Mouse (Mus musculus) heart, embryonic 15.5 days (tissue): ENCODE data around the gene Smyd5. TPM values are rescaled to one million over a fixed set of nuclear protein-coding genes. Genes with fewer than 3 reads are reported as not detected.

ENCODE experiments used
- ATAC-seq: fragments of 200-750 bp; cut with Nextera tagmentation; replicated peaks from 2 replicates; pipeline ENCODE4 v1.8.0; 2017; ENCODE audit warnings: low read depth, moderate TSS enrichment; ENCODE audit not compliant: insufficient number of reproducible peaks, insufficient read depth, low FRiP score
- H3K27ac ChIP-seq: fragments of 300-500 bp; sonication (generic); 2 replicates; pipeline ENCODE4 v1.5.1; 2015; ENCODE audit warnings: mild to moderate bottlenecking, inconsistent platforms
- H3K27me3 ChIP-seq: fragments of 300-500 bp; sonication (generic); 2 replicates; pipeline ENCODE4 v1.6.1; 2015; ENCODE audit warnings: inconsistent platforms
- H3K36me3 ChIP-seq: fragments of 300-500 bp; sonication (generic); 2 replicates; pipeline ENCODE4 v1.6.1; 2015; ENCODE audit warnings: mild to moderate bottlenecking, inconsistent platforms
- H3K4me1 ChIP-seq: fragments of 300-500 bp; sonication (generic); replicated peaks from 2 replicates; pipeline ENCODE4 v1.6.1; 2015; ENCODE audit warnings: inconsistent platforms
- H3K4me2 ChIP-seq: fragments of 300-500 bp; sonication (generic); 2 replicates; pipeline ENCODE4 v1.6.1; 2015; ENCODE audit warnings: inconsistent platforms, mild to moderate bottlenecking, moderate library complexity
- H3K4me3 ChIP-seq: fragments of 300-500 bp; sonication (generic); 2 replicates; pipeline ENCODE4 v1.5.1; 2015; ENCODE audit warnings: mild to moderate bottlenecking, inconsistent platforms
- H3K9ac ChIP-seq: fragments of 300-500 bp; sonication (generic); 2 replicates; pipeline ENCODE4 v1.6.1; 2015; ENCODE audit warnings: mild to moderate bottlenecking, inconsistent platforms
- H3K9me3 ChIP-seq: fragments of 300-500 bp; sonication (generic); replicated peaks from 2 replicates; pipeline ENCODE4 v1.6.1; 2016; ENCODE audit warnings: inconsistent platforms
- WGBS: fragments of 180-500 bp; shearing (Covaris S2); methylation state at CpG from one replicate; pipeline ENCODE4 v1.1.7; 2015; ENCODE audit warnings: mixed read lengths; 5-methylcytosine and 5-hydroxymethylcytosine counted together
- polyA plus RNA-seq: library from polyadenylated mRNA; unstranded; fragments of >200 nt; fragmentation: Nextera tagmentation; extraction: Ambion mirVana; gene quantifications from 2 replicates; pipeline ENCODE4 v1.2.1, GENCODE M21; 2015

Gene Smyd5
- polyA plus RNA-seq, 1 experiment from 2014 or later: 29.6 TPM

- Histone ChIP-seq H3K9ac (no peak overlapping the region), H3K36me3 (no peaks in the 10 kb centered on the region), H3K9me3 (no peaks in the 10 kb centered on the region; the same call in 1 of the 2 replicates), H3K4me1 (no peaks in the 10 kb centered on the region), H3K4me2 (no peak overlapping the region), H3K4me3 (no peak overlapping the region), H3K27me3 (peaks cover 68% of the 10 kb centered on the region), H3K27ac (no peak overlapping the region)
- WGBS: 38% methylated on average over 10 of the region's 10 CpGs
- ATAC-seq: no peak
Measured at GRCm38 (mm10) chr6:85477366-85477917, 45.7 kb downstream of the Smyd5 start.

DNA sequence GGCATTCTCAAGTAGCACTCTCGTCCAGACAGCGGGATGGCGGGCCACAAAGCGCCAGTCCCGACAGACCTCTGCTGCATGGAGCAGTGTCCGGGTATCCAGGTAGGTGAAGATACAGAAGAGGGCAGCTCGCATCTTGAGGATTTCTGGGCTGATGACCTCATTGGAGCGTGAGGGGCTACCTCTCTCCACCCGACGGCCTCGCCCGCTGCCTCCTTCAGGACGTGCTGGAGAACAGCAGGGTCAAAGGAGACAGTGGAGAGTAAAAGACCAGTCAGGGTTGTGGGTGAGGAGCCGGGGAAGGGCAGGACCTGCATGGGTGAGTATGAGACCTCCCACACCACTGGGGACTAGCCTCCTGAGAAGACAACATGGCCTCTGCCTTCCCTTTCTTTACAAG, 46.6 kb downstream of the Smyd5 start:
- Histone ChIP-seq H3K27ac (no peak overlapping the region), H3K36me3 (no peaks in the 10 kb centered on the region), H3K4me2 (no peak overlapping the region), H3K9ac (no peak overlapping the region), H3K9me3 (no peaks in the 10 kb centered on the region; the same call in 1 of the 2 replicates), H3K4me1 (no peaks in the 10 kb centered on the region), H3K4me3 (no peak overlapping the region), H3K27me3 (peaks cover 72% of the 10 kb centered on the region)
- 26% methylated on average over 14 of the region's 14 CpGs for WGBS
- no peak for ATAC-seq

DNA sequence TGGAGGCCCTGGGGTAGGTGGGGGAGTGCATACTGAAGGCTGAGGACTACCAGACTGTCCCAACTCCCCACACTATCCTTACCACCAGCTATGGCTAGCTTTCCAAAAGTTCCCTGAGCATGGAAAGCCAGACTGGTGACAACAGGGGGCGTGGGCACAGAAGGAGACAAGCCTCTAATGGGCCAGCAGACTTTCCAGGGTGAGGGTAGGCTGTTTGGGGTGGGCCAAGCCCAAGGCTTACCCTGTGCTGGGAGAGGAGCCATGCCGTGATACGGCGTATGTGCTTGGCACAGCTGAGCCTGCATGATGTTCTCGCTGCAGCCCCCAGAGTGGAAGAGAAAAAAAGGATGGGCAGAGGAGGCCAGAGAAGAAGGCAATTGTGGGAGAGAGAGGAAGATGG, 48.2 kb downstream of the Smyd5 start:
- Histone ChIP-seq H3K4me2 (no peak overlapping the region), H3K9ac (no peak overlapping the region), H3K9me3 (no peaks in the 10 kb centered on the region; the same call in 1 of the 2 replicates), H3K27ac (no peak overlapping the region), H3K36me3 (no peaks in the 10 kb centered on the region), H3K27me3 (peaks cover 82% of the 10 kb centered on the region), H3K4me1 (peaks cover 8% of the 10 kb centered on the region), H3K4me3 (no peak overlapping the region)
- WGBS: 83% methylated on average over 5 of the region's 5 CpGs
- ATAC-seq: no peak

DNA sequence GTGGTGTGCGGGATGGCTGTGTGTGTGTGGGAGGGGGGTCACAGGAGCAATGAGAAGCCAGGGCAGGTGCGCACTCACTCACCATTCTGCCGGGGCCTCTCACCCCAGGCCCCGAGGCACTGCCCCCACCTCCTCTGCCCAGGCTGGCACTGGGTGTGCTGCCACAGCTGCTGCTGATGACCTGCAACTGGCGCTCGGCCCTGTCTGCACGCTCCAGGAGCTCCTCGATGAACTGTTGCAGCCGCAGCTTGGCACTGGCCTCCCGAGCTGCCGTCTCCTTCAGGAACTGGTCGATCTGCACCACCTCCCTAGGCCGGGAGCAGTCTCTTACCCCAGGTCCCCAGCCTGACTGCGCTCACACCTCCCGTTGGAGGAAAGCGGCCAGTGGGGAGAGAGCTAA, 48.9 kb downstream of the Smyd5 start:
- H3K4me2 ChIP-seq: no peak overlapping the region
- peaks cover 83% of the 10 kb centered on the region for H3K27me3 ChIP-seq
- no peaks in the 10 kb centered on the region; the same call in 1 of the 2 replicates for H3K9me3 ChIP-seq
- no peaks in the 10 kb centered on the region for H3K36me3 ChIP-seq
- H3K9ac ChIP-seq: no peak overlapping the region
- 60% methylated on average over 16 of the region's 16 CpGs for WGBS
- no peak overlapping the region for H3K4me3 ChIP-seq
- no peak for ATAC-seq
- no peak overlapping the region for H3K27ac ChIP-seq
- peaks cover 8% of the 10 kb centered on the region for H3K4me1 ChIP-seq

- Histone ChIP-seq H3K36me3 (no peaks in the 10 kb centered on the region), H3K27me3 (peaks cover 80% of the 10 kb centered on the region), H3K9me3 (no peaks in the 10 kb centered on the region; the same call in 1 of the 2 replicates), H3K4me1 (peaks cover 8% of the 10 kb centered on the region), H3K4me2 (peak overlapping the region; percentile 48), H3K27ac (no peak overlapping the region), H3K9ac (no peak overlapping the region), H3K4me3 (peak overlapping the region; percentile 32)
- 4% methylated on average over 92 of the region's 92 CpGs for WGBS
- no peak for ATAC-seq
Measured at GRCm38 (mm10) chr6:85483843-85484721, 52.3 kb downstream of the Smyd5 start.

- no peak overlapping the region for H3K9ac ChIP-seq
- H3K4me2 ChIP-seq: no peak overlapping the region
- H3K36me3 ChIP-seq: no peaks in the 10 kb centered on the region
- no peaks in the 10 kb centered on the region; the same call in 1 of the 2 replicates for H3K9me3 ChIP-seq
- peaks cover 8% of the 10 kb centered on the region for H3K4me1 ChIP-seq
- ATAC-seq: no peak
- peaks cover 70% of the 10 kb centered on the region for H3K27me3 ChIP-seq
- no peak overlapping the region for H3K27ac ChIP-seq
- WGBS: 59% methylated on average over 2 of the region's 2 CpGs
- H3K4me3 ChIP-seq: no peak overlapping the region
Measured at GRCm38 (mm10) chr6:85485738-85486137, 53.9 kb downstream of the Smyd5 start.

GRCm38 (mm10) chr6:85488510-85488909, 56.7 kb downstream of the Smyd5 start:
- H3K4me2 ChIP-seq: no peak overlapping the region
- no peak overlapping the region for H3K9ac ChIP-seq
- no peak overlapping the region for H3K4me3 ChIP-seq
- no peak overlapping the region for H3K27ac ChIP-seq
- H3K27me3 ChIP-seq: peaks cover 44% of the 10 kb centered on the region
- no peaks in the 10 kb centered on the region for H3K36me3 ChIP-seq
- WGBS: 72% methylated on average over 4 of the region's 4 CpGs
- peaks cover 8% of the 10 kb centered on the region for H3K4me1 ChIP-seq
- H3K9me3 ChIP-seq: no peaks in the 10 kb centered on the region
- no peak for ATAC-seq

- WGBS: 69% methylated on average over 3 of the region's 3 CpGs
- no peak for ATAC-seq
- peaks cover 32% of the 10 kb centered on the region for H3K27me3 ChIP-seq
- no peak overlapping the region for H3K4me3 ChIP-seq
- no peaks in the 10 kb centered on the region for H3K9me3 ChIP-seq
- no peaks in the 10 kb centered on the region for H3K36me3 ChIP-seq
- no peak overlapping the region for H3K4me2 ChIP-seq
- H3K27ac ChIP-seq: no peak overlapping the region
- H3K4me1 ChIP-seq: no peaks in the 10 kb centered on the region
- H3K9ac ChIP-seq: no peak overlapping the region
Measured at GRCm38 (mm10) chr6:85489717-85490116, 57.9 kb downstream of the Smyd5 start.

DNA sequence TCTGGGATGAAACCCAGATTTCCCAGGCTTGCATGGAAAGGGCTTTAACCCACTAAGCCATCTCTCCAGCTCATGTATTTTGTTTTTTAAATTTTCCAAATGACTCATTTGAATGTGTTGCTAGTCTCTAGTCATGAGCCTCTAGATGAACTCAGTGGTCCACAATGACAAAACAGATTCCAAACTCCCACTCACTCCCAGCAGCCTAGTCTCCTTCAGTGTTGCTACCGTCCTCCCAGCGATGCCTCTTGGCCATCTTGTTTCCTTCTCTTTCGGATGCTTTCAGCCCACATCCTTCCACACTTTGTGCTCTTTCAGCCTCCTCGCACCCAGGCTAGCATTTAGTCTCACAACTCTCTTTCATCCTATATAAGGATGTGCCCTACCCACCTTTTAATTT, 58.5 kb downstream of the Smyd5 start:
- H3K9ac ChIP-seq: no peak overlapping the region
- no peaks in the 10 kb centered on the region for H3K36me3 ChIP-seq
- no peak overlapping the region for H3K4me3 ChIP-seq
- no peak for ATAC-seq
- H3K27me3 ChIP-seq: peaks cover 27% of the 10 kb centered on the region
- WGBS: 85% methylated on average over 4 of the region's 4 CpGs
- no peaks in the 10 kb centered on the region for H3K9me3 ChIP-seq
- H3K4me1 ChIP-seq: no peaks in the 10 kb centered on the region
- H3K27ac ChIP-seq: no peak overlapping the region
- H3K4me2 ChIP-seq: no peak overlapping the region

DNA sequence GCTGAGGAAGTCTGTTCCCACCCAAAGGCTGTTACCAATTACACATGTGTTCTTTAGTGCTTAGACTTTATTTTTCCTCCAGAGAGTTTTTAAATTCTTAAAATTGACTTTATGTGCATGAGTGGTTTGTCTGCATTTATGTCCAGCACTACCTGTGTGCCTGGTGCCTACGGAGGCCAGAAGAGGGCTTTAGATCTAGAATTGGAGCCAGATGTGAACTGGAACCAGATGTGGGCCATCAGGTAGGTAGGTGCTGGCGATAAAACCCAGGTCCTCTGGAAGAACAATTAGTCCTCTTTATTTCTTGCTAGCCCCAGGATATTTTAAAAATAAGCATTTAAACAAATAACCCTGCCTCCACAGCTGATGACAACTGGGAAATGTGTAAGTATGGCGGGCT, 59.8 kb downstream of the Smyd5 start:
- Histone ChIP-seq H3K4me3 (no peak overlapping the region), H3K4me1 (no peaks in the 10 kb centered on the region), H3K27ac (no peak overlapping the region), H3K27me3 (peaks cover 19% of the 10 kb centered on the region), H3K9me3 (no peaks in the 10 kb centered on the region), H3K36me3 (no peaks in the 10 kb centered on the region), H3K9ac (no peak overlapping the region), H3K4me2 (no peak overlapping the region)
- 80% methylated on average over 3 of the region's 3 CpGs for WGBS
- no peak for ATAC-seq
